In genomic region chr17:48323236-48323635, GRCm38 (mm10) we compare ENCODE assay signal across 26 mouse cellular contexts. TPM values are rescaled to one million over a fixed set of nuclear protein-coding genes. Genes with fewer than 3 reads are reported as not detected.
DNase-seq lines count a peak whose midpoint lies in the region; ATAC-seq and TF ChIP-seq lines count a peak whose summit lies in the region.
"Had no signal": no experiment of that assay in that cellular context is flagged by ENCODE, and none has a peak within 500 bp of the region (broad histone marks: within the 10 kb centered on the region; RNA-seq: fewer than 3 reads in every experiment).

No protein-coding gene starts in this region.

- no peaks in the 10 kb centered on the region for H3K27me3 ChIP-seq in hindbrain, embryonic 11.5 days (ENCODE audit: control insufficient read depth, insufficient read depth, low read length)
- H3K27me3 ChIP-seq in hindbrain, embryonic 14.5 days (ENCODE audit: control insufficient read depth, insufficient read depth, low read length) = no peaks in the 10 kb centered on the region
- no peaks in the 10 kb centered on the region for H3K27me3 ChIP-seq in heart, adult 2 months (ENCODE audit: control insufficient read depth, insufficient read depth, low read length)
- H3K27me3 ChIP-seq: embryonic facial prominence, embryonic 13.5 days; hindbrain, embryonic 12.5 days; lung, embryonic 15.5 days had no signal

- H3K9me3 ChIP-seq in hindbrain, embryonic 11.5 days (ENCODE audit: control insufficient read depth, low read length) = no peaks in the 10 kb centered on the region
- H3K9me3 ChIP-seq in hindbrain, embryonic 14.5 days (ENCODE audit: control insufficient read depth, low read length) = no peaks in the 10 kb centered on the region
- H3K9me3 ChIP-seq: embryonic facial prominence, embryonic 13.5 days; heart, embryonic 10.5 days; hindbrain, embryonic 12.5 days; lung, embryonic 15.5 days had no signal

- H3K4me3 ChIP-seq in hindbrain, embryonic 11.5 days (ENCODE audit: low read depth, low read length) = no peak overlapping the region
- H3K4me3 ChIP-seq in hindbrain, embryonic 14.5 days (replicated peaks; ENCODE audit: low read length) = no peak overlapping the region
- H3K4me3 ChIP-seq in macrophage (ENCODE audit: inconsistent target) = no peak overlapping the region
- H3K4me3 ChIP-seq in heart, adult 2 months = no peak overlapping the region
- H3K4me3 ChIP-seq: embryonic facial prominence, embryonic 13.5 days; heart, embryonic 10.5 days; hindbrain, embryonic 12.5 days; layer of hippocampus, adult 2 months; lung, embryonic 15.5 days; myocyte had no signal

- no peak overlapping the region for H3K9ac ChIP-seq in hindbrain, embryonic 11.5 days (ENCODE audit: low read depth, low read length)
- H3K9ac ChIP-seq in hindbrain, embryonic 14.5 days = no peak overlapping the region
- no peak overlapping the region for H3K9ac ChIP-seq in heart, adult 2 months (ENCODE audit: low read depth, low read length)
- H3K9ac ChIP-seq: embryonic facial prominence, embryonic 13.5 days; hindbrain, embryonic 12.5 days; lung, embryonic 15.5 days had no signal

- peaks cover 23% of the 10 kb centered on the region; the same call in 1 of the 2 replicates for H3K79me2 ChIP-seq in macrophage (ENCODE audit: inconsistent target)
- no peaks in the 10 kb centered on the region for H3K79me2 ChIP-seq in heart, adult 2 months (replicated peaks; ENCODE audit: control insufficient read depth, insufficient read depth, low read length)

- H3K4me1 ChIP-seq in hindbrain, embryonic 11.5 days (replicated peaks; ENCODE audit: control insufficient read depth, insufficient read depth, low read length) = no peaks in the 10 kb centered on the region
- no peaks in the 10 kb centered on the region for H3K4me1 ChIP-seq in hindbrain, embryonic 14.5 days (replicated peaks; ENCODE audit: control insufficient read depth, insufficient read depth, low read length)
- no peaks in the 10 kb centered on the region for H3K4me1 ChIP-seq in heart, adult 2 months (ENCODE audit: control insufficient read depth, insufficient read depth, low read length)
- H3K4me1 ChIP-seq: hindbrain, embryonic 12.5 days; lung, embryonic 15.5 days had no signal

- DNase-seq in hindbrain, embryonic 11.5 days (ENCODE audit: low spot score) = peak; percentile 7
- DNase-seq in hindbrain, embryonic 14.5 days (ENCODE audit: low spot score) = no peak
- DNase-seq in 416B (ENCODE audit: low read depth) (peak; percentile 44), R1 (ENCODE audit: low read depth, low spot score) (peak; percentile 87)
- DNase-seq in cerebellum, postnatal 14 days = no peak
- no peak for DNase-seq in layer of hippocampus, postnatal 10 days (ENCODE audit: low spot score in 2 of 2)
- DNase-seq in heart, adult 2 months = no peak
- DNase-seq: adrenal gland, postnatal 25 days; cerebellum, adult 9-10 months; gastrocnemius, postnatal 25 days; kidney, adult 2 months; kidney, postnatal 14 days; left cerebral cortex, postnatal 4 days; midbrain, embryonic 14.5 days had no signal

- intact Hi-C loops in heart, adult 2 months (cut with DNase I) = no loop called here

- WGBS in hindbrain, embryonic 11.5 days = 68% methylated on average over 3 of the region's 3 CpGs
- 62% methylated on average over 3 of the region's 3 CpGs for WGBS in hindbrain, embryonic 14.5 days
- 88% methylated on average over 3 of the region's 3 CpGs for WGBS in macrophage (ENCODE audit: missing documents)
- 69% methylated on average over 3 of the region's 3 CpGs for WGBS in heart, adult 2 months

- H3K4me2 ChIP-seq in hindbrain, embryonic 11.5 days (replicated peaks; ENCODE audit: low read depth, low read length) = no peak overlapping the region
- no peak overlapping the region for H3K4me2 ChIP-seq in hindbrain, embryonic 14.5 days (replicated peaks)
- H3K4me2 ChIP-seq: embryonic facial prominence, embryonic 13.5 days; hindbrain, embryonic 12.5 days; lung, embryonic 15.5 days had no signal

- no peak for TF ChIP-seq EP300 in heart, adult 2 months (IDR thresholded peaks at IDR 0.05; ENCODE audit: insufficient read depth, low read depth, low read length)

- no peaks in the 10 kb centered on the region for H3K36me3 ChIP-seq in hindbrain, embryonic 11.5 days (ENCODE audit: control insufficient read depth, insufficient read depth, low read length)
- no peaks in the 10 kb centered on the region for H3K36me3 ChIP-seq in hindbrain, embryonic 14.5 days (replicated peaks; ENCODE audit: control insufficient read depth, insufficient read depth)
- peaks cover 50% of the 10 kb centered on the region; the same call in 1 of the 2 replicates for H3K36me3 ChIP-seq in macrophage (ENCODE audit: inconsistent target)
- no peaks in the 10 kb centered on the region for H3K36me3 ChIP-seq in heart, adult 2 months (ENCODE audit: control insufficient read depth, insufficient read depth, low read length)
- H3K36me3 ChIP-seq: embryonic facial prominence, embryonic 13.5 days; heart, embryonic 10.5 days; hindbrain, embryonic 12.5 days; lung, embryonic 15.5 days had no signal

- no peak for TF ChIP-seq CTCF in heart, adult 2 months (IDR thresholded peaks at IDR 0.05)

- no peak for TF ChIP-seq POLR2A in heart, adult 2 months (IDR thresholded peaks at IDR 0.05; ENCODE audit: insufficient read depth, low read depth, low read length)

- no peak for ATAC-seq in hindbrain, embryonic 11.5 days (ENCODE audit: low FRiP score)
- ATAC-seq in hindbrain, embryonic 14.5 days (ENCODE audit: low FRiP score) = no peak
- ATAC-seq: forebrain, embryonic 14.5 days; inflammation-experienced regulatory T-cells, adult 6 months had no signal

- H3K27ac ChIP-seq in hindbrain, embryonic 11.5 days (ENCODE audit: low read depth, low read length) = no peak overlapping the region
- no peak overlapping the region for H3K27ac ChIP-seq in hindbrain, embryonic 14.5 days
- peak overlapping the region; percentile 89 for H3K27ac ChIP-seq in macrophage
- no peak overlapping the region for H3K27ac ChIP-seq in heart, adult 2 months
- H3K27ac ChIP-seq: embryonic facial prominence, embryonic 13.5 days; heart, embryonic 10.5 days; hindbrain, embryonic 12.5 days; layer of hippocampus, adult 2 months; lung, embryonic 15.5 days had no signal

RNA-seq across cellular contexts. Expression of gene B430306N03Rik, which starts 7.3 kb away (rescaled TPM):
- polyA plus RNA-seq in hindbrain, embryonic 11.5 days (2014; fragmentation: Nextera tagmentation; extraction: Ambion mirVana) = 0.04 TPM in 1 of 2 replicates, not detected in the other
- 0.05 and 0.18 TPM in 2 replicates for polyA plus RNA-seq in hindbrain, embryonic 14.5 days (2014; fragmentation: Nextera tagmentation; extraction: Ambion mirVana)
- 100 to 1,000 TPM in 1 of 26 experiments, 10 to 100 TPM in 23, 1 to 10 TPM in 2; 5.0 to 104 (median 38.2) TPM for total RNA-seq in macrophage (2018; cell fraction: chromatin; rRNA removed)
- 10 to 100 TPM in 25 of 26 experiments, 1 to 10 TPM in 1; 8.4 to 75.4 (median 35.8) TPM for total RNA-seq in macrophage (2018; cell fraction: cytosol; rRNA removed)
- 100 to 1,000 TPM in 6 of 26 experiments, 10 to 100 TPM in 20; 14.3 to 189 (median 63.5) TPM for total RNA-seq in macrophage (2018; cell fraction: nucleus; rRNA removed)
- 36.0 to 70.3 TPM (median 51.1 TPM) in 3 replicates for polyA plus RNA-seq in macrophage (2018)
- total RNA-seq in layer of hippocampus, postnatal 10 days (2021) = not detected
- under 1 TPM; 0.14 to 0.57 TPM for total RNA-seq in heart, adult 2 months (2021)
- 0.35 and 0.55 TPM in 2 replicates for polyA plus RNA-seq in heart, adult 2 months (2012; rRNA removed)
- total RNA-seq: gastrocnemius, postnatal 25 days; layer of hippocampus, adult 2 months had no signal
- polyA plus RNA-seq: embryonic facial prominence, embryonic 13.5 days; forebrain, embryonic 14.5 days; hindbrain, embryonic 12.5 days; myocyte had no signal

RNA-seq across cellular contexts. Expression of gene Trem2, which starts 23.0 kb away (rescaled TPM):
- 3.0 and 3.6 TPM in 2 replicates for polyA plus RNA-seq in hindbrain, embryonic 11.5 days (2014; fragmentation: Nextera tagmentation; extraction: Ambion mirVana)
- 4.0 and 4.8 TPM in 2 replicates for polyA plus RNA-seq in hindbrain, embryonic 14.5 days (2014; fragmentation: Nextera tagmentation; extraction: Ambion mirVana)
- 100 to 1,000 TPM in 14 of 26 experiments, 10 to 100 TPM in 12; 29.1 to 515 (median 123) TPM for total RNA-seq in macrophage (2018; cell fraction: chromatin; rRNA removed)
- 1,000 to 10,000 TPM in 13 of 26 experiments, 100 to 1,000 TPM in 13; 304 to 1,510 (median 741) TPM for total RNA-seq in macrophage (2018; cell fraction: cytosol; rRNA removed)
- total RNA-seq in macrophage (2018; cell fraction: nucleus; rRNA removed) = 1,000 to 10,000 TPM in 6 of 26 experiments, 100 to 1,000 TPM in 20; 159 to 1,349 (median 465) TPM
- polyA plus RNA-seq in macrophage (2018) = 965 to 1,222 TPM (median 1,131 TPM) in 3 replicates
- 1 to 10 TPM; 6.7 to 8.1 TPM for total RNA-seq in layer of hippocampus, postnatal 10 days (2021)
- total RNA-seq in heart, adult 2 months (2021) = 1 to 10 TPM; 1.4 to 1.5 TPM
- 3.3 and 3.5 TPM in 2 replicates for polyA plus RNA-seq in heart, adult 2 months (2012; rRNA removed)
- polyA plus RNA-seq: inflammation-experienced regulatory T-cells, adult 6 months had no signal

RNA-seq across cellular contexts. Expression of gene Treml2, which starts 23.9 kb away (rescaled TPM):
- polyA plus RNA-seq in hindbrain, embryonic 11.5 days (2014; fragmentation: Nextera tagmentation; extraction: Ambion mirVana) = 0.08 and 0.09 TPM in 2 replicates
- polyA plus RNA-seq in hindbrain, embryonic 14.5 days (2014; fragmentation: Nextera tagmentation; extraction: Ambion mirVana) = 0.09 TPM in 1 of 2 replicates, not detected in the other
- total RNA-seq in macrophage (2018; cell fraction: chromatin; rRNA removed) = 10 to 100 TPM in 8 of 26 experiments, 1 to 10 TPM in 18; 1.0 to 22.0 (median 6.9) TPM
- 10 to 100 TPM in 22 of 26 experiments, 1 to 10 TPM in 4; 7.6 to 58.7 (median 25.9) TPM for total RNA-seq in macrophage (2018; cell fraction: cytosol; rRNA removed)
- 10 to 100 TPM in 18 of 26 experiments, 1 to 10 TPM in 8; 5.2 to 57.1 (median 22.5) TPM for total RNA-seq in macrophage (2018; cell fraction: nucleus; rRNA removed)
- polyA plus RNA-seq in macrophage (2018) = 10.8 to 16.6 TPM (median 14.5 TPM) in 3 replicates
- under 1 TPM; 0.13 to 0.37 TPM for total RNA-seq in layer of hippocampus, postnatal 10 days (2021)
- total RNA-seq in heart, adult 2 months (2021) = 1 to 10 TPM in 1 of 2 experiments, under 1 TPM in 1; 0.91 to 3.1 TPM
- polyA plus RNA-seq in heart, adult 2 months (2012; rRNA removed) = 1.5 and 2.4 TPM in 2 replicates
- polyA plus RNA-seq: forebrain, embryonic 14.5 days; heart, postnatal 0 days; myocyte; testis, adult 2 months had no signal

RNA-seq across cellular contexts. Expression of gene Treml1, which starts 36.5 kb away (rescaled TPM):
- 2.2 and 3.1 TPM in 2 replicates for polyA plus RNA-seq in hindbrain, embryonic 11.5 days (2014; fragmentation: Nextera tagmentation; extraction: Ambion mirVana)
- polyA plus RNA-seq in hindbrain, embryonic 14.5 days (2014; fragmentation: Nextera tagmentation; extraction: Ambion mirVana) = 0.37 and 0.60 TPM in 2 replicates
- 10 to 100 TPM in 21 of 26 experiments, 1 to 10 TPM in 5; 2.8 to 59.7 (median 18.2) TPM for total RNA-seq in macrophage (2018; cell fraction: chromatin; rRNA removed)
- total RNA-seq in macrophage (2018; cell fraction: cytosol; rRNA removed) = 1 to 10 TPM in 3 of 26 experiments, under 1 TPM in 20, not detected in 3; 0.18 to 2.1 (median 0.56) TPM
- total RNA-seq in macrophage (2018; cell fraction: nucleus; rRNA removed) = 10 to 100 TPM in 14 of 26 experiments, 1 to 10 TPM in 12; 1.4 to 39.3 (median 13.3) TPM
- 2.0 to 2.7 TPM (median 2.4 TPM) in 3 replicates for polyA plus RNA-seq in macrophage (2018)
- not detected for total RNA-seq in layer of hippocampus, postnatal 10 days (2021)
- total RNA-seq in heart, adult 2 months (2021) = 1 to 10 TPM in 1 of 2 experiments, not detected in 1; 2.4 TPM
- 1.3 and 3.5 TPM in 2 replicates for polyA plus RNA-seq in heart, adult 2 months (2012; rRNA removed)
- total RNA-seq: adrenal gland, postnatal 25 days; layer of hippocampus, adult 2 months; left cerebral cortex, postnatal 4 days; liver, adult 2 months had no signal
- polyA plus RNA-seq: inflammation-experienced regulatory T-cells, adult 6 months had no signal

RNA-seq across cellular contexts. Expression of gene Treml4, which starts 59.1 kb away (rescaled TPM):
- polyA plus RNA-seq in hindbrain, embryonic 11.5 days (2014; fragmentation: Nextera tagmentation; extraction: Ambion mirVana) = 0.20 and 0.34 TPM in 2 replicates
- polyA plus RNA-seq in hindbrain, embryonic 14.5 days (2014; fragmentation: Nextera tagmentation; extraction: Ambion mirVana) = 0.44 TPM in 1 of 2 replicates, not detected in the other
- not detected for total RNA-seq in macrophage (2018; cell fraction: chromatin; rRNA removed)
- total RNA-seq in macrophage (2018; cell fraction: cytosol; rRNA removed) = 1 to 10 TPM in 10 of 26 experiments, under 1 TPM in 15, not detected in 1; 0.17 to 2.1 (median 0.71) TPM
- 1 to 10 TPM in 5 of 26 experiments, under 1 TPM in 9, not detected in 12; 0.31 to 5.2 (median 0.73) TPM for total RNA-seq in macrophage (2018; cell fraction: nucleus; rRNA removed)
- 0.52 to 1.5 TPM (median 1.4 TPM) in 3 replicates for polyA plus RNA-seq in macrophage (2018)
- total RNA-seq in layer of hippocampus, postnatal 10 days (2021) = not detected
- under 1 TPM in 1 of 2 experiments, not detected in 1; 0.31 TPM for total RNA-seq in heart, adult 2 months (2021)
- polyA plus RNA-seq in heart, adult 2 months (2012; rRNA removed) = 0.76 and 1.9 TPM in 2 replicates
- total RNA-seq: gastrocnemius, postnatal 25 days; layer of hippocampus, adult 2 months had no signal
- polyA plus RNA-seq: hindbrain, embryonic 12.5 days; midbrain, embryonic 14.5 days; myocyte had no signal

Comparison
In these comparisons a context has a peak if more than half of its experiments do, and no peak if none do; other contexts are left out.
1. DNase-seq: peak in hindbrain, embryonic 11.5 days (single experiment), 416B (single experiment) and R1 (single experiment); none in hindbrain, embryonic 14.5 days (single experiment), cerebellum, postnatal 14 days (0 of 2), layer of hippocampus, postnatal 10 days (0 of 2) and heart, adult 2 months (0 of 2).
2. RNA of gene B430306N03Rik, which starts 7.3 kb away (polyA plus RNA-seq): 36.0 to 70.3 TPM in macrophage; 0.35 to 0.55 TPM in heart, adult 2 months, 0.05 to 0.18 TPM in hindbrain, embryonic 14.5 days and 0.04 TPM in hindbrain, embryonic 11.5 days; every median in the first group is over 10 times any median in the second.
3. RNA of gene Trem2, which starts 23.0 kb away (polyA plus RNA-seq): 965 to 1,222 TPM in macrophage; 4.0 to 4.8 TPM in hindbrain, embryonic 14.5 days, 3.3 to 3.5 TPM in heart, adult 2 months and 3.0 to 3.6 TPM in hindbrain, embryonic 11.5 days; every median in the first group is over 100 times any median in the second.